8 mouse cellular contexts compared by ENCODE assay signal in genomic region chr1:121177908-121178311, GRCm38 (mm10).
A peak's percentile ranks its signal among the peaks of the same experiment; 100 is the strongest.
DNase-seq lines count a peak whose midpoint lies in the region; ATAC-seq and TF ChIP-seq lines count a peak whose summit lies in the region.

No protein-coding gene starts in this region.

- DNase-seq in adrenal gland, adult 2 months, result peak; percentile 18
- DNase-seq in adrenal gland, adult 8-10 months, result no peak
- DNase-seq in ovary, postnatal 36 days (ENCODE audit: low spot score), result peak; percentile 7
- DNase-seq in ovary, adult 18-20 months (ENCODE audit: low spot score), result no peak
- DNase-seq in hindbrain, embryonic 10.5 days (ENCODE audit: low spot score), result peak; percentile 71
- no peak for DNase-seq in midbrain, postnatal 0 days (ENCODE audit: low spot score)
- no peak for DNase-seq in right cerebral cortex, postnatal 36 days (ENCODE audit: low spot score in 2 of 2)
- DNase-seq in cerebellum, adult 11-12 months, result no peak

- no peaks in the 10 kb centered on the region for H3K36me3 ChIP-seq in hindbrain, embryonic 10.5 days
- H3K36me3 ChIP-seq in midbrain, postnatal 0 days (ENCODE audit: insufficient read depth, low read length), result no peaks in the 10 kb centered on the region

- 0 out of 2 replicates have a peak, but pooled peaks have one; percentile 3 for ATAC-seq in midbrain, postnatal 0 days (ENCODE audit: low FRiP score)

- peak overlapping the region; percentile 88 for H3K27ac ChIP-seq in hindbrain, embryonic 10.5 days
- 0 out of 2 replicates have a peak overlapping the region, but pooled peaks have one; percentile 7 for H3K27ac ChIP-seq in midbrain, postnatal 0 days (ENCODE audit: low read depth, low read length)

- H3K9me3 ChIP-seq in hindbrain, embryonic 10.5 days, result no peaks in the 10 kb centered on the region
- H3K9me3 ChIP-seq in midbrain, postnatal 0 days (ENCODE audit: low read length), result no peaks in the 10 kb centered on the region

- H3K9ac ChIP-seq in midbrain, postnatal 0 days (replicated peaks; ENCODE audit: low read length, poor library complexity, severe bottlenecking), result no peak overlapping the region

- peaks cover 25% of the 10 kb centered on the region for H3K4me1 ChIP-seq in hindbrain, embryonic 10.5 days (replicated peaks)
- no peaks in the 10 kb centered on the region for H3K4me1 ChIP-seq in midbrain, postnatal 0 days (ENCODE audit: insufficient read depth, low read length)

- peak overlapping the region; percentile 50 for H3K4me3 ChIP-seq in hindbrain, embryonic 10.5 days
- no peak overlapping the region for H3K4me3 ChIP-seq in midbrain, postnatal 0 days (ENCODE audit: low read depth, low read length)

- under 1% methylated on average over 31 of the region's 31 CpGs for WGBS in hindbrain, embryonic 10.5 days
- 2% methylated on average over 31 of the region's 31 CpGs for WGBS in midbrain, postnatal 0 days

- peak overlapping the region; percentile 28 for H3K4me2 ChIP-seq in midbrain, postnatal 0 days (ENCODE audit: low read depth, low read length, poor library complexity, severe bottlenecking)

- no peak for TF ChIP-seq CTCF in midbrain, postnatal 0 days (IDR thresholded peaks at IDR 0.05)

- peaks cover 93% of the 10 kb centered on the region for H3K27me3 ChIP-seq in hindbrain, embryonic 10.5 days (ENCODE audit: insufficient read depth, poor library complexity, severe bottlenecking)
- peaks cover 18% of the 10 kb centered on the region for H3K27me3 ChIP-seq in midbrain, postnatal 0 days (ENCODE audit: insufficient read depth, low read length)

Comparison
In these comparisons a context has a peak if more than half of its experiments do, and no peak if none do; other contexts are left out.
1. DNase-seq: peak in adrenal gland, adult 2 months (single experiment), ovary, postnatal 36 days (single experiment) and hindbrain, embryonic 10.5 days (single experiment); none in adrenal gland, adult 8-10 months (single experiment), ovary, adult 18-20 months (single experiment), midbrain, postnatal 0 days (single experiment), right cerebral cortex, postnatal 36 days (0 of 2) and cerebellum, adult 11-12 months (single experiment).